Mouse (Mus musculus) heart, postnatal 0 days (tissue): Measurements from ENCODE around the gene Hes2. TPM values are rescaled to one million over a fixed set of nuclear protein-coding genes. Genes with fewer than 3 reads are reported as not detected.
A peak's percentile ranks its signal among the peaks of the same experiment; 100 is the strongest.

ENCODE experiments used
- ATAC-seq: fragments of 200-750 bp; cut with Nextera tagmentation; 2 replicates; pipeline ENCODE4 v1.8.0; 2017; ENCODE audit warnings: low read depth, moderate number of reproducible peaks, moderate library complexity; ENCODE audit not compliant: insufficient read depth
- DNase-seq: peaks from one replicate; pipeline ENCODE4 v3.0.0-alpha.2; 2016; ENCODE audit warnings: low spot score
- H3K27ac ChIP-seq: fragments of 300-500 bp; sonication (generic); 2 replicates; pipeline ENCODE4 v1.5.1; 2014; ENCODE audit warnings: low read depth, mild to moderate bottlenecking
- H3K27me3 ChIP-seq: fragments of 300-500 bp; sonication (generic); 2 replicates; pipeline ENCODE4 v1.6.1; 2014; ENCODE audit warnings: low read length, mixed read lengths; ENCODE audit not compliant: control insufficient read depth, insufficient read depth
- H3K36me3 ChIP-seq: fragments of 300-500 bp; sonication (generic); replicated peaks from 2 replicates; pipeline ENCODE4 v1.6.1; 2014; ENCODE audit warnings: low read length, mixed read lengths; ENCODE audit not compliant: control insufficient read depth, insufficient read depth
- H3K4me1 ChIP-seq: fragments of 300-500 bp; sonication (generic); 2 replicates; pipeline ENCODE4 v1.6.1; 2014; ENCODE audit warnings: antibody characterized with exemption; ENCODE audit not compliant: control insufficient read depth, insufficient read depth
- H3K4me2 ChIP-seq: fragments of 300-500 bp; sonication (generic); 2 replicates; pipeline ENCODE4 v1.6.1; 2014; ENCODE audit warnings: low read depth, mild to moderate bottlenecking, low read length, moderate library complexity
- H3K4me3 ChIP-seq: fragments of 300-500 bp; sonication (generic); 2 replicates; pipeline ENCODE4 v1.5.1; 2014; ENCODE audit warnings: low read depth, low read length
- H3K9ac ChIP-seq: fragments of 300-500 bp; sonication (generic); replicated peaks from 2 replicates; pipeline ENCODE4 v1.6.1; 2014; ENCODE audit warnings: low read depth, low read length, mixed read lengths
- H3K9me3 ChIP-seq: fragments of 300-500 bp; sonication (generic); replicated peaks from 2 replicates; pipeline ENCODE4 v1.6.1; 2016; ENCODE audit warnings: low read length; ENCODE audit not compliant: control insufficient read depth
- CTCF ChIP-seq: IDR thresholded peaks from 2 replicates; pipeline ENCODE4 v1.5.1; 2016; ENCODE audit warnings: antibody characterized with exemption, control low read depth, low read depth
- EP300 ChIP-seq: IDR thresholded peaks from 2 replicates; pipeline ENCODE4 v1.6.1; 2016; ENCODE audit warnings: antibody characterized with exemption, low read depth
- WGBS: fragments of 180-500 bp; shearing (Covaris S2); extraction: QIAGEN DNeasy Blood & Tissue Kit; methylation state at CpG from one replicate; pipeline ENCODE4 v1.1.7; 2014; 5-methylcytosine and 5-hydroxymethylcytosine counted together
- polyA plus RNA-seq: library from polyadenylated mRNA; unstranded; fragments of >200 nt; fragmentation: Nextera tagmentation; extraction: Ambion mirVana; gene quantifications from 2 replicates; pipeline ENCODE4 v1.2.1, GENCODE M21; 2015
- total RNA-seq: library from RNA; depleted of rRNA; stranded (reverse); fragments of >200 nt; gene quantifications from 2 replicates; pipeline ENCODE4 v1.2.3, GENCODE M21; 2014; ENCODE audit warnings: low replicate concordance

Hes2 gene
- total and polyA plus RNA-seq, 2 experiments from 2014 or later: not detected

- no peak overlapping the region for H3K9ac ChIP-seq
- H3K27me3 ChIP-seq: peaks cover 100% of the 10 kb centered on the region
- H3K4me3 ChIP-seq: no peak overlapping the region
- peaks cover 28% of the 10 kb centered on the region for H3K4me1 ChIP-seq
- DNase-seq (no peak), ATAC-seq (no peak)
- no peaks in the 10 kb centered on the region for H3K36me3 ChIP-seq
- no peaks in the 10 kb centered on the region for H3K9me3 ChIP-seq
- H3K4me2 ChIP-seq: no peak overlapping the region
- 56% methylated on average over 13 of the region's 13 CpGs for WGBS
- H3K27ac ChIP-seq: no peak overlapping the region
- TF ChIP-seq EP300 (no peak), CTCF (no peak)
Observed at GRCm38 (mm10) chr4:152129395-152129930, 29.2 kb upstream of the Hes2 start.

- Histone ChIP-seq H3K4me2 (peak overlapping the region; percentile 69), H3K9me3 (no peaks in the 10 kb centered on the region), H3K4me1 (peaks cover 17% of the 10 kb centered on the region), H3K36me3 (no peaks in the 10 kb centered on the region), H3K9ac (0 out of 2 replicates have a peak overlapping the region, but pooled peaks have one; percentile 16), H3K27me3 (peaks cover 85% of the 10 kb centered on the region), H3K4me3 (peak overlapping the region; percentile 45), H3K27ac (no peak overlapping the region)
- peak; percentile 62 for ATAC-seq
- WGBS: under 1% methylated on average over 60 of the region's 85 CpGs
- TF ChIP-seq EP300 (no peak), CTCF (peak; percentile 30; the same call in 1 of the 2 replicates)
- DNase-seq: no peak
Observed at GRCm38 (mm10) chr4:152130771-152131653, 27.7 kb upstream of the Hes2 start.

- Histone ChIP-seq H3K4me3 (peak overlapping the region; percentile 45), H3K27me3 (peaks cover 74% of the 10 kb centered on the region), H3K4me1 (peaks cover 12% of the 10 kb centered on the region), H3K4me2 (peak overlapping the region; percentile 69), H3K27ac (no peak overlapping the region), H3K36me3 (no peaks in the 10 kb centered on the region), H3K9me3 (no peaks in the 10 kb centered on the region), H3K9ac (no peak overlapping the region)
- DNase-seq (no peak), ATAC-seq (no peak)
- WGBS: 9% methylated on average over 48 of the region's 50 CpGs
- TF ChIP-seq CTCF: no peak
- TF ChIP-seq EP300: no peak
Observed at GRCm38 (mm10) chr4:152131809-152132771, 26.6 kb upstream of the Hes2 start.

- DNase-seq (no peak), ATAC-seq (no peak)
- no peaks in the 10 kb centered on the region for H3K36me3 ChIP-seq
- TF ChIP-seq EP300 (no peak), CTCF (no peak)
- no peak overlapping the region for H3K27ac ChIP-seq
- 32% methylated on average over 10 of the region's 10 CpGs for WGBS
- H3K27me3 ChIP-seq: peaks cover 67% of the 10 kb centered on the region
- peaks cover 12% of the 10 kb centered on the region for H3K4me1 ChIP-seq
- no peak overlapping the region for H3K4me2 ChIP-seq
- no peak overlapping the region for H3K4me3 ChIP-seq
- no peaks in the 10 kb centered on the region for H3K9me3 ChIP-seq
- H3K9ac ChIP-seq: no peak overlapping the region
Observed at GRCm38 (mm10) chr4:152132772-152133169, 25.9 kb upstream of the Hes2 start.

- TF ChIP-seq CTCF: no peak
- no peak for TF ChIP-seq EP300
- Histone ChIP-seq H3K9me3 (no peaks in the 10 kb centered on the region), H3K36me3 (no peaks in the 10 kb centered on the region), H3K9ac (no peak overlapping the region), H3K27me3 (peaks cover 64% of the 10 kb centered on the region), H3K4me3 (no peak overlapping the region), H3K27ac (no peak overlapping the region), H3K4me1 (peaks cover 12% of the 10 kb centered on the region), H3K4me2 (no peak overlapping the region)
- DNase-seq: no peak
- ATAC-seq: no peak
- WGBS: 52% methylated on average over 5 of the region's 5 CpGs
Observed at GRCm38 (mm10) chr4:152133213-152133612, 25.5 kb upstream of the Hes2 start.
